Mouse (Mus musculus) intestine, embryonic 16.5 days (tissue): ENCODE data around the gene Skor1. TPM values are rescaled to one million over a fixed set of nuclear protein-coding genes. Genes with fewer than 3 reads are reported as not detected.

ENCODE experiments used
- ATAC-seq: fragments of 200-750 bp; cut with Nextera tagmentation; 2 replicates; pipeline ENCODE4 v1.8.0; 2017; ENCODE audit warnings: moderate TSS enrichment, moderate library complexity
- H3K27ac ChIP-seq: fragments of 300-500 bp; sonication (generic); 2 replicates; pipeline ENCODE4 v1.5.1; 2014; ENCODE audit warnings: mild to moderate bottlenecking, low read length
- H3K27me3 ChIP-seq: fragments of 300-500 bp; sonication (generic); replicated peaks from 2 replicates; pipeline ENCODE4 v1.6.1; 2014; ENCODE audit warnings: low read length, control low read depth, mixed read lengths; ENCODE audit not compliant: control insufficient read depth, insufficient read depth
- H3K36me3 ChIP-seq: fragments of 300-500 bp; sonication (generic); 2 replicates; pipeline ENCODE4 v1.6.1; 2014; ENCODE audit warnings: low read length, control low read depth; ENCODE audit not compliant: control insufficient read depth, insufficient read depth
- H3K4me1 ChIP-seq: fragments of 300-500 bp; sonication (generic); 2 replicates; pipeline ENCODE4 v1.6.1; 2014; ENCODE audit warnings: low read length, control low read depth, mixed read lengths; ENCODE audit not compliant: control insufficient read depth, insufficient read depth
- H3K4me2 ChIP-seq: fragments of 300-500 bp; sonication (generic); 2 replicates; pipeline ENCODE4 v1.6.1; 2014; ENCODE audit warnings: low read depth, low read length, control low read depth
- H3K4me3 ChIP-seq: fragments of 300-500 bp; sonication (generic); 2 replicates; pipeline ENCODE4 v1.5.1; 2014; ENCODE audit warnings: mild to moderate bottlenecking, low read length
- H3K9ac ChIP-seq: fragments of 300-500 bp; sonication (generic); 2 replicates; pipeline ENCODE4 v1.6.1; 2014; ENCODE audit warnings: low read depth, low read length
- H3K9me3 ChIP-seq: fragments of 300-500 bp; sonication (generic); 2 replicates; pipeline ENCODE4 v1.6.1; 2016; ENCODE audit warnings: low read length, control low read depth; ENCODE audit not compliant: control insufficient read depth
- whole genome bisulfite sequencing: fragments of 180-500 bp; shearing (Covaris S2); extraction: QIAGEN DNeasy Blood & Tissue Kit; methylation state at CpG from one replicate; pipeline ENCODE4 v1.1.7; 2014; 5-methylcytosine and 5-hydroxymethylcytosine counted together
- polyA plus RNA-seq: library from polyadenylated mRNA; unstranded; fragments of >200 nt; fragmentation: Nextera tagmentation; extraction: Ambion mirVana; gene quantifications from 2 replicates; pipeline ENCODE4 v1.2.1, GENCODE M21; 2015

The Skor1 gene
- polyA plus RNA-seq, 1 experiment from 2014 or later, result not detected

GRCm38 (mm10) chr9:63144502-63145248 is 4.1 kb downstream of the Skor1 start:
- Histone ChIP-seq H3K36me3 (no peaks in the 10 kb centered on the region), H3K27me3 (peaks cover 98% of the 10 kb centered on the region), H3K9me3 (no peaks in the 10 kb centered on the region), H3K4me1 (peaks cover 42% of the 10 kb centered on the region), H3K27ac (no peak overlapping the region), H3K4me2 (peak overlapping the region; percentile 25; the same call in 1 of the 2 replicates), H3K4me3 (peak overlapping the region; percentile 29), H3K9ac (no peak overlapping the region)
- WGBS, result 1% methylated on average over 80 of the region's 80 CpGs
- no peak for ATAC-seq

- peaks cover 35% of the 10 kb centered on the region for H3K4me1 ChIP-seq
- H3K27me3 ChIP-seq, result peaks cover 98% of the 10 kb centered on the region
- ATAC-seq, result no peak
- no peak overlapping the region for H3K27ac ChIP-seq
- WGBS, result 2% methylated on average over 47 of the region's 47 CpGs
- no peaks in the 10 kb centered on the region for H3K9me3 ChIP-seq
- peak overlapping the region; percentile 29; the same call in 1 of the 2 replicates for H3K4me3 ChIP-seq
- no peaks in the 10 kb centered on the region for H3K36me3 ChIP-seq
- no peak overlapping the region for H3K4me2 ChIP-seq
- H3K9ac ChIP-seq, result no peak overlapping the region
Observed at GRCm38 (mm10) chr9:63143641-63144501, 4.9 kb downstream of the Skor1 start.

- no peak for ATAC-seq
- Histone ChIP-seq H3K27ac (no peak overlapping the region), H3K9ac (no peak overlapping the region), H3K9me3 (no peaks in the 10 kb centered on the region), H3K4me1 (peaks cover 30% of the 10 kb centered on the region), H3K27me3 (peaks cover 98% of the 10 kb centered on the region), H3K4me3 (no peak overlapping the region), H3K4me2 (no peak overlapping the region), H3K36me3 (no peaks in the 10 kb centered on the region)
- WGBS, result under 1% methylated on average over 25 of the region's 25 CpGs
Observed at GRCm38 (mm10) chr9:63143227-63143626, 5.5 kb downstream of the Skor1 start.

- ATAC-seq, result no peak
- 2% methylated on average over 42 of the region's 42 CpGs for WGBS
- Histone ChIP-seq H3K9ac (no peak overlapping the region), H3K4me2 (no peak overlapping the region), H3K4me1 (peaks cover 30% of the 10 kb centered on the region), H3K9me3 (no peaks in the 10 kb centered on the region), H3K4me3 (no peak overlapping the region), H3K27ac (no peak overlapping the region), H3K27me3 (peaks cover 96% of the 10 kb centered on the region), H3K36me3 (no peaks in the 10 kb centered on the region)
Observed at GRCm38 (mm10) chr9:63142335-63143036, 6.3 kb downstream of the Skor1 start.

GRCm38 (mm10) chr9:63141641-63142334 is 7.0 kb downstream of the Skor1 start:
- H3K4me3 ChIP-seq, result no peak overlapping the region
- H3K27me3 ChIP-seq, result peaks cover 96% of the 10 kb centered on the region
- WGBS, result 2% methylated on average over 24 of the region's 24 CpGs
- no peak overlapping the region for H3K27ac ChIP-seq
- ATAC-seq, result no peak
- no peak overlapping the region for H3K4me2 ChIP-seq
- H3K9me3 ChIP-seq, result no peaks in the 10 kb centered on the region
- H3K9ac ChIP-seq, result no peak overlapping the region
- H3K36me3 ChIP-seq, result no peaks in the 10 kb centered on the region
- H3K4me1 ChIP-seq, result peaks cover 27% of the 10 kb centered on the region

GRCm38 (mm10) chr9:63140211-63140610 is 8.6 kb downstream of the Skor1 start:
- 2% methylated on average over 9 of the region's 9 CpGs for WGBS
- H3K9ac ChIP-seq, result no peak overlapping the region
- H3K4me1 ChIP-seq, result peaks cover 19% of the 10 kb centered on the region
- H3K27ac ChIP-seq, result no peak overlapping the region
- H3K9me3 ChIP-seq, result no peaks in the 10 kb centered on the region
- no peaks in the 10 kb centered on the region for H3K36me3 ChIP-seq
- no peak overlapping the region for H3K4me2 ChIP-seq
- no peak overlapping the region for H3K4me3 ChIP-seq
- no peak for ATAC-seq
- H3K27me3 ChIP-seq, result peaks cover 94% of the 10 kb centered on the region

GRCm38 (mm10) chr9:63139661-63140060 is 9.1 kb downstream of the Skor1 start:
- 4% methylated on average over 17 of the region's 17 CpGs for WGBS
- no peak overlapping the region for H3K27ac ChIP-seq
- no peak overlapping the region for H3K9ac ChIP-seq
- H3K4me2 ChIP-seq, result no peak overlapping the region
- peaks cover 14% of the 10 kb centered on the region for H3K4me1 ChIP-seq
- H3K9me3 ChIP-seq, result no peaks in the 10 kb centered on the region
- no peak for ATAC-seq
- no peaks in the 10 kb centered on the region for H3K36me3 ChIP-seq
- H3K4me3 ChIP-seq, result no peak overlapping the region
- H3K27me3 ChIP-seq, result peaks cover 94% of the 10 kb centered on the region

GRCm38 (mm10) chr9:63138481-63138967 is 10.2 kb downstream of the Skor1 start:
- no peaks in the 10 kb centered on the region for H3K9me3 ChIP-seq
- H3K4me3 ChIP-seq, result peak overlapping the region; percentile 15; the same call in 1 of the 2 replicates
- 0 out of 2 replicates have a peak overlapping the region, but pooled peaks have one; percentile 13 for H3K4me2 ChIP-seq
- H3K9ac ChIP-seq, result no peak overlapping the region
- WGBS, result under 1% methylated on average over 31 of the region's 31 CpGs
- H3K27me3 ChIP-seq, result peaks cover 92% of the 10 kb centered on the region
- H3K27ac ChIP-seq, result no peak overlapping the region
- no peaks in the 10 kb centered on the region for H3K36me3 ChIP-seq
- H3K4me1 ChIP-seq, result peaks cover 12% of the 10 kb centered on the region
- no peak for ATAC-seq
